23 mouse cellular contexts compared by ENCODE assay signal in the genomic region with DNA sequence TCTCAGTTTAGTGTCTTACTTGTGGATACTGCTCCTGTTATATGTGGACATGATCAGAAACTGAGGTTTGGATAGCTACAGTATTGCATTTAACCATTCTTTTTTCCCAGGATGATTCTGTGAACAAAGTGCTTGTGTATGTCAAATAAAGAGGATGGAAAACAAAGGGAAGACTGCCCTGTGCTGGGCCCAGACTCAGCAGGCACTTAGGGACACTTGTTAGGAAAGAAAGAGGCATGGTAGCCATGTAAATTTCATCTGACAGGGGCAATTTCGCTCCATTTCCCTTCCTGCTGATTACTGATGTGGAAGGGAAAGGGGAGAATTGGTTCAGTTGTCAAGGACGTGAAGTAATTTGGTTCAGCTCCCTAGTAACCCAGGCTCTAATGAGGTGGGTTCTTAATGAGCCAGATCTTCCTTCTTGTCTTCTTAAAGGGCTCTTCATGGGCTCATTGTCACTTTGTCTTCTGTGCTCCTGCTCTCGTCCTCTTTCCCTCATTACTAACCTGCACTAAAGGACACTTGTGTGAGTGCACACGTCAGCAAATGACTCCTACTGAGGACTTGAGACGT.
DNase-seq lines count a peak whose midpoint lies in the region; ATAC-seq and TF ChIP-seq lines count a peak whose summit lies in the region.
"Had no signal": no experiment of that assay in that cellular context is flagged by ENCODE, and none has a peak within 500 bp of the region (broad histone marks: within the 10 kb centered on the region; RNA-seq: fewer than 3 reads in every experiment).

No protein-coding gene starts in this region.

- H3K4me3 ChIP-seq in lung, postnatal 0 days (ENCODE audit: low read depth, low read length), result no peak overlapping the region
- H3K4me3 ChIP-seq in forebrain, embryonic 12.5 days (replicated peaks), result no peak overlapping the region
- no peak overlapping the region for H3K4me3 ChIP-seq in neural tube, embryonic 14.5 days (ENCODE audit: low read depth, low read length)
- H3K4me3 ChIP-seq: embryonic facial prominence, embryonic 12.5 days; hindbrain, embryonic 15.5 days; intestine, embryonic 15.5 days; limb, embryonic 15.5 days; midbrain, embryonic 10.5 days had no signal

- H3K27ac ChIP-seq in lung, postnatal 0 days (ENCODE audit: low read length), result no peak overlapping the region
- H3K27ac ChIP-seq in forebrain, embryonic 12.5 days, result 0 out of 2 replicates have a peak overlapping the region, but pooled peaks have one; percentile 31
- no peak overlapping the region for H3K27ac ChIP-seq in neural tube, embryonic 14.5 days (ENCODE audit: low read depth, low read length)
- H3K27ac ChIP-seq: embryonic facial prominence, embryonic 12.5 days; hindbrain, embryonic 15.5 days; intestine, embryonic 15.5 days; limb, embryonic 15.5 days; liver, embryonic 14.5 days; macrophage; midbrain, embryonic 10.5 days had no signal

- TF ChIP-seq EP300 in lung, postnatal 0 days (IDR thresholded peaks at IDR 0.05), result no peak

- WGBS in lung, postnatal 0 days, result 47% methylated on average over 5 of the region's 5 CpGs
- 31% methylated on average over 5 of the region's 5 CpGs for WGBS in forebrain, embryonic 12.5 days
- WGBS in neural tube, embryonic 14.5 days, result 23% methylated on average over 5 of the region's 5 CpGs

- ATAC-seq in lung, postnatal 0 days, result peak; percentile 46; the same call in 1 of the 2 replicates
- peak; percentile 84; the same call in 1 of the 2 replicates for ATAC-seq in forebrain, embryonic 12.5 days (ENCODE audit: low FRiP score)
- ATAC-seq in neural tube, embryonic 14.5 days (ENCODE audit: low read depth), result peak; percentile 46; the same call in 1 of the 2 replicates
- ATAC-seq: intestine, embryonic 15.5 days had no signal

- no peak overlapping the region for H3K9ac ChIP-seq in lung, postnatal 0 days (replicated peaks; ENCODE audit: low read depth)
- H3K9ac ChIP-seq in forebrain, embryonic 12.5 days, result no peak overlapping the region
- H3K9ac ChIP-seq in neural tube, embryonic 14.5 days (replicated peaks; ENCODE audit: low read depth, low read length), result no peak overlapping the region
- H3K9ac ChIP-seq: embryonic facial prominence, embryonic 12.5 days; hindbrain, embryonic 15.5 days; intestine, embryonic 15.5 days; limb, embryonic 15.5 days; liver, embryonic 14.5 days; lung, embryonic 14.5 days had no signal

- peak; percentile 1 for DNase-seq in embryo, embryonic 11 days
- DNase-seq in embryo, embryonic 10.5 days (ENCODE audit: low spot score), result no peak
- no peak for DNase-seq in lung, postnatal 0 days (ENCODE audit: low spot score)
- no peak for DNase-seq in lung, postnatal 4 days
- DNase-seq in natural killer cell, adult 2 months (ENCODE audit: low spot score in 2 of 2), result no peak
- DNase-seq in layer of hippocampus, postnatal 14 days (ENCODE audit: low spot score in 2 of 2), result no peak
- DNase-seq: adrenal gland, postnatal 14 days; cerebellum, adult 8-10 months; cerebellum, postnatal 36 days; kidney, adult 8-10 months; kidney, postnatal 10 days; left cerebral cortex, postnatal 4 days; lung, embryonic 14.5 days had no signal

- H3K4me2 ChIP-seq in lung, postnatal 0 days (replicated peaks; ENCODE audit: low read depth, low read length), result no peak overlapping the region
- H3K4me2 ChIP-seq in forebrain, embryonic 12.5 days, result no peak overlapping the region
- H3K4me2 ChIP-seq in neural tube, embryonic 14.5 days (ENCODE audit: low read depth, low read length), result no peak overlapping the region
- H3K4me2 ChIP-seq: embryonic facial prominence, embryonic 12.5 days; heart, embryonic 11.5 days; hindbrain, embryonic 15.5 days; intestine, embryonic 15.5 days; limb, embryonic 15.5 days; lung, embryonic 14.5 days had no signal

- no peaks in the 10 kb centered on the region for H3K27me3 ChIP-seq in lung, postnatal 0 days (replicated peaks; ENCODE audit: insufficient read depth, low read length)
- peaks cover 6% of the 10 kb centered on the region; the same call in 1 of the 2 replicates for H3K27me3 ChIP-seq in forebrain, embryonic 12.5 days
- no peaks in the 10 kb centered on the region for H3K27me3 ChIP-seq in neural tube, embryonic 14.5 days (ENCODE audit: control insufficient read depth, insufficient read depth, low read length)
- H3K27me3 ChIP-seq: embryonic facial prominence, embryonic 12.5 days; hindbrain, embryonic 15.5 days; intestine, embryonic 15.5 days; limb, embryonic 15.5 days had no signal

- no peaks in the 10 kb centered on the region for H3K36me3 ChIP-seq in lung, postnatal 0 days (ENCODE audit: insufficient read depth, low read length)
- no peaks in the 10 kb centered on the region for H3K36me3 ChIP-seq in forebrain, embryonic 12.5 days (replicated peaks)
- no peaks in the 10 kb centered on the region for H3K36me3 ChIP-seq in neural tube, embryonic 14.5 days (ENCODE audit: control insufficient read depth, insufficient read depth, low read length)
- H3K36me3 ChIP-seq: embryonic facial prominence, embryonic 12.5 days; hindbrain, embryonic 15.5 days; intestine, embryonic 15.5 days; limb, embryonic 15.5 days; midbrain, embryonic 10.5 days had no signal

- H3K4me1 ChIP-seq in lung, postnatal 0 days (ENCODE audit: insufficient read depth, low read depth, low read length), result no peaks in the 10 kb centered on the region
- H3K4me1 ChIP-seq in forebrain, embryonic 12.5 days, result no peaks in the 10 kb centered on the region; the same call in 1 of the 2 replicates
- H3K4me1 ChIP-seq in neural tube, embryonic 14.5 days (ENCODE audit: control insufficient read depth, insufficient read depth, low read length), result no peaks in the 10 kb centered on the region
- H3K4me1 ChIP-seq: embryonic facial prominence, embryonic 12.5 days; hindbrain, embryonic 15.5 days; intestine, embryonic 15.5 days; limb, embryonic 15.5 days; midbrain, embryonic 10.5 days had no signal

- H3K9me3 ChIP-seq in lung, postnatal 0 days (ENCODE audit: low read length), result no peaks in the 10 kb centered on the region
- H3K9me3 ChIP-seq in forebrain, embryonic 12.5 days, result no peaks in the 10 kb centered on the region
- H3K9me3 ChIP-seq in neural tube, embryonic 14.5 days (ENCODE audit: control insufficient read depth, low read length), result no peaks in the 10 kb centered on the region
- H3K9me3 ChIP-seq: embryonic facial prominence, embryonic 12.5 days; hindbrain, embryonic 15.5 days; intestine, embryonic 15.5 days; limb, embryonic 15.5 days; midbrain, embryonic 10.5 days had no signal

- TF ChIP-seq CTCF in lung, postnatal 0 days (IDR thresholded peaks at IDR 0.05), result no peak
